Mouse (Mus musculus): ENCODE results near the gene Cdkn2aipnl. TPM values are rescaled to one million over a fixed set of nuclear protein-coding genes. Genes with fewer than 3 reads are reported as not detected.
A peak's percentile ranks its signal among the peaks of the same experiment; 100 is the strongest.

Cdkn2aipnl gene
- polyA plus RNA-seq, 1 experiment from 2014 or later = 63.8 TPM

DNA sequence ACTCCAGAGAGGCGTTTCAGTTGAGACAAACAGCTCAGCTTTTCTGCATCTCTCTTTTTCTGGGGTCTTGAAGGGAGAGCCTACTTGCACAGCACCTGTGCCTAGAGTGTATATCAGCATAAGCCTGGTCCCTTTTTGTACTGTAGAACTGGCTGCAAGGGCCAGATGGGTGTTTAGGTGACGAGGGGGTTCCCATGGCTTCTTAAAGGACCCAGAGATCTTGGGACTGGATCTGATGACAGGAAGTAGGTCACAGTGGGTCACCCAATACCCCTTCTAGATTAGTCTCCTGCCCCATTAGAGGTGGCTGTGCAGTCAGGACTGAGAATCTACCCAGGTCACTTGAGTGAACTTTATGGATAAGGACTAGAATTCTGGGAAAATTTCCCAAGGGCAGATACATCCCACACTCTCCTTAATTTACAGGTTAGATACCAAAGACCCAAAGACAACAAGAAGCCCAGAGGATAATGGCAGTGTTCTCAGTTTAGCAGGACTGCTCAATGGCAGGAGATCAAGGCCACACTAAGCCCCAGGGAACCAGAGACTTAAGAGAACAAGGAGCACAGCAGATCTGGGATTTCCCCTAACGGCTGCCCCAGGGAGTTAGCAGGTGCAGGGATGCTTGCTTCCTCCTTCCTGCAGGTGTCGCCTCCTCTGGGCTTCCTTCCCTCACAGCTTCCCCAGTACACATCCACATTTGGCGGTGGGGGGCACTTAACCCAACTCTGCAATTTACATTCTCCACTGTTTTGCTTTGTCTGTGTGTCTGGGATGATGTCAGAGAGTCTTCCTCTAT lies 31.6 kb upstream of the Cdkn2aipnl start:
- Histone ChIP-seq H3K36me3 (no peaks in the 10 kb centered on the region), H3K4me1 (peaks cover 4% of the 10 kb centered on the region; the same call in 1 of the 2 replicates), H3K4me3 (no peak overlapping the region), H3K27me3 (replicated peaks) (peaks cover 20% of the 10 kb centered on the region; the same call in 1 of the 2 replicates), H3K4me2 (no peak overlapping the region), H3K9ac (no peak overlapping the region), H3K9me3 (no peaks in the 10 kb centered on the region), H3K27ac (replicated peaks) (no peak overlapping the region)
- 56% methylated on average over 5 of the region's 5 CpGs for WGBS
- no peak for ATAC-seq (ENCODE audit: extremely low read depth, insufficient number of reproducible peaks, low FRiP score, low TSS enrichment)

DNA sequence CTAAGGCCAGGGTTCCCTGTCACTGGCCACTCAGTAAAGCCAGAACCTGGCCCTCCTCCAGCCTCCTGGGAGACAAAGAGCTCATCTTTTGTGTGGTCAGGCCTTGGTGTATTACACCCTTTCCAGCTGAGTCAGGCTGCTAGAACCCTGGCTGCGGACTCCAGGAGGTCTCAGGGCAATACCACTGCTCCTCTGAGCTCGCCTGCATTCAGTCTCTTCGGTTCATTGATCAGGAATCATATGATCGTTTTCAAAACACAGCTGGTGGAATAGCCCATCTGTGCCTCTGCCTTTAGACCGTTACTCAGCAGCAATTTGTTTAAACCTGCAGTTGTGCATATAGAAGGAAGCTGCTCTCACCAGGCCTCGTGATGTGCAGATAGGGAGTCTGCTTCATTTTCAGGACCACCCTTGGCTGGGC lies 30.1 kb upstream of the Cdkn2aipnl start:
- no peak overlapping the region for H3K9ac ChIP-seq
- no peak overlapping the region for H3K4me2 ChIP-seq
- 72% methylated on average over 6 of the region's 6 CpGs for WGBS
- H3K27ac ChIP-seq (replicated peaks) = no peak overlapping the region
- H3K36me3 ChIP-seq = no peaks in the 10 kb centered on the region
- H3K4me1 ChIP-seq = peaks cover 4% of the 10 kb centered on the region; the same call in 1 of the 2 replicates
- peaks cover 20% of the 10 kb centered on the region; the same call in 1 of the 2 replicates for H3K27me3 ChIP-seq (replicated peaks)
- no peak for ATAC-seq (ENCODE audit: extremely low read depth, insufficient number of reproducible peaks, low FRiP score, low TSS enrichment)
- no peaks in the 10 kb centered on the region for H3K9me3 ChIP-seq
- H3K4me3 ChIP-seq = no peak overlapping the region

DNA sequence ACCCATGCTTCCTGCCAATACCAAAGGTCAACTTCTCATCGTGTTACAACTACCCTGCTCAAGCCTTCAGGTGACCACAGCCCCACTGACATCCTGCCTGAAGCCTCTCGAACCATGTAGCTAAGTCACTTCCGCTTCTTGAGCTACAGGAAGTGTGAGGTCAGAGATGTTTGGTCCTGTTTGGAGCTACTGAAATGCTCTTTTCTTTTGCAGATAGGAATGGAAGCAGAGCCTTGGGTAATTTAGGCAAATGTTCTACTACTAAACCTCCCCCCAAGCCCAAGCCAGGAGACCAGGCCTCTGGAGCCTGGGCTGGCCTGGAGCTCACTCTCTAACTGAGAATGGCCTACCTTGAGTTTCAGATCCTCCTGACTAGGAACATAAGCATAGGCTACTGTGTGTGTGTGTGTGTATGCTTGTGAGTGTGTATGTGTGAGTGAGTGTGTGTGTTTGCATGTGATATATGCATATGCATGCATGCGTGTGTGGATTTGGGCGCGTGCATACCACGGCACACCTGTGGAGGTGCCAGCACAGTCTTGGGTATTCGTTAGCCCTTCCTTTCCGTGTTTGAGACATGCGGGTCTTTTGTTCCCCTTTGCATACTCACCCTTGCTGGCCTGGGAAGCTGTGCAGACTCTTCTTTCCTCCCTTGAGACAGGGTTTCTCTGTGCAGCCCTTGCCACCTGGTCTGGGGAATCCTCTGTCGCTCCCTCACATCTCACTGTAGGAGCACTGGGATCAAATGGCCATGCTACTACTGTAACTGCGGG lies 28.5 kb upstream of the Cdkn2aipnl start:
- no peak for ATAC-seq (ENCODE audit: extremely low read depth, insufficient number of reproducible peaks, low FRiP score, low TSS enrichment)

DNA sequence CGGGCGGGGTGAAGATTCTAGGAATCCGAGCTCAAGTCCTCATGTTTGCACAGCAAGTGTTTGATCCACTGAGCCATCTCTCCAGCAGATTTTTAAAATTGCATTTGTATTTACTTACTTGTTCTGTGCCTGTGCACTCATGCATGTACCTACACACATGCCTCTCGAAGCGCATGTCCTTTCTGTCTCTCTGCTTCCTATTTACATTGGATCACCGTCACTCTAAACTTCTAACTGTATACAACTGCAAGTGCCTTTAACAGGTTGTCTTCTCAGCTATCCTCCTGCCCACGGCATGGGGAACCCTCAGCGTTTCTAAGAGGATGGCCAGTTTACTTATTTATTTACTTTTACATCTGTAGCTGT lies 27.9 kb upstream of the Cdkn2aipnl start:
- Histone ChIP-seq H3K27ac (replicated peaks) (no peak overlapping the region), H3K36me3 (no peaks in the 10 kb centered on the region), H3K9ac (no peak overlapping the region), H3K9me3 (no peaks in the 10 kb centered on the region), H3K4me3 (no peak overlapping the region), H3K27me3 (replicated peaks) (peaks cover 30% of the 10 kb centered on the region), H3K4me2 (no peak overlapping the region), H3K4me1 (peaks cover 13% of the 10 kb centered on the region)
- WGBS = 79% methylated on average over 8 of the region's 8 CpGs
- no peak for ATAC-seq (ENCODE audit: extremely low read depth, insufficient number of reproducible peaks, low FRiP score, low TSS enrichment)

More for the DNA sequence above, 28.5 kb upstream of the Cdkn2aipnl start:
- H3K27ac ChIP-seq (replicated peaks) = no peak overlapping the region
- peaks cover 13% of the 10 kb centered on the region for H3K4me1 ChIP-seq
- no peak overlapping the region for H3K4me2 ChIP-seq
- WGBS = 77% methylated on average over 12 of the region's 12 CpGs
- H3K4me3 ChIP-seq = no peak overlapping the region
- no peaks in the 10 kb centered on the region for H3K36me3 ChIP-seq
- no peaks in the 10 kb centered on the region for H3K9me3 ChIP-seq
- H3K9ac ChIP-seq = no peak overlapping the region
- H3K27me3 ChIP-seq (replicated peaks) = peaks cover 30% of the 10 kb centered on the region

DNA sequence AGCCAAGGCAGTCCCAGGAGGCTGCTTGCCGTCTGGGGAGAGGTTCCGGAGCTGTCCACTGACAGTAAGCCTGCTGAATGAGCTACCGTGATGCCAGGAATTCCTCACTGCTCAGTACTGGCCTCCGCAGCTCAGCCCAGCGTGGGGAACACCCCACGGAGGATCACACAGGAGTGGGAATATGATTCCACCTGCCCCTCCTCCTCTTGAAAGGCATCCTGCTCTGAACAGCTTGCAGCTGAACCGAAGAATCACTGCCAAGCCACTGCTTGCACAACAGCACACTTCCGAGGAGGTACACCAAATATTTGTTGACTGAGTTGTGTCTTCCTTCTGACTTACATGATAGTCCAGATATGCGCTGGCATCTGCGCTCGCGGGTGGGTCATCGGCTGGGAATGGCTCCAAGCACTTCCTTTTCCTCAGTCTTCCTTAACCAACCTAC lies 26.9 kb upstream of the Cdkn2aipnl start:
- H3K36me3 ChIP-seq = no peaks in the 10 kb centered on the region
- no peak overlapping the region for H3K9ac ChIP-seq
- WGBS = 41% methylated on average over 13 of the region's 13 CpGs
- H3K4me1 ChIP-seq = peaks cover 22% of the 10 kb centered on the region
- no peak overlapping the region for H3K27ac ChIP-seq (replicated peaks)
- H3K4me2 ChIP-seq = no peak overlapping the region
- no peak overlapping the region for H3K4me3 ChIP-seq
- no peak for ATAC-seq (ENCODE audit: extremely low read depth, insufficient number of reproducible peaks, low FRiP score, low TSS enrichment)
- H3K27me3 ChIP-seq (replicated peaks) = peaks cover 34% of the 10 kb centered on the region
- H3K9me3 ChIP-seq = no peaks in the 10 kb centered on the region

DNA sequence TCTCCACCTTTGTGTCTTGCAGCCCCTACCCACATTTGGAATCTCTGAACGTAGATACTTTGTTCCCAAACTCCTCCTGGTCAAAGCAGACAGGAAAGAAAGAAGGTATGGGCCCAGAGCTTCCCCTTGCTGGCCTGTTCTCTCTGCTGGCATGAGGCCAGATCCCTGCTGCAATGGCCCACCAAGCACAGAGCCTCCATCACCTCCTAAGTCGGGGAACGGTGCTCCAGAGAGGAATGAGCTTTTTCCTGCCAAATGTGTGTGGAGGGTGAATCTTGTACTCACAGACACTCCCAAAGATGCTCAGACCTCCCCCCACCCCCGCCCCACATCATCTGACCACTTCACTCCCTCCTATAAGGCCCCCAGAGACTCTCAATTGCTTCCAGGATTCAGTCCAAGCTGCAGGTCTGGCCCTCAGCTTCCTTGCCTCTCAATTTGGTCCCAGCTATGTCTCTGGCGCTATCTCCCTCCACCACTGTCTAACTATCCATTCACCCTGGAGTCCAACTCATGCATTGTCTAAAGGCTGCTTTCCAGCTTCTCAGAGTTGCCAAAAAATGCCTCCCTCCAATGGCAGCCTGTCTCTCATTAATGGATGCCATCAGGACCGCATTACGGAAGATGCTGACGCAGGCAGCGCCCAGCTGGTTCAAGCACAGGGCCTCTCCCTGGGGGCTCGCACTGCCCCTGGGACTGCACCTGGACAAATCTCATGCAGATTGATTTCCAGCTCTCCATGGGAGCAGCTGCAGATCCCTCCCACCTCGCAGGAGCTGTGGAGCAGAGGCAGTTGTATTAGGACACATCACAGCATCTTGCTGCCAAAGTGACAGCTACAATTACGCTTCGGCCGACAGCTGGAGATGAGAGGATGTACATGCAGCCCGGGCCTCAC lies 24.6 kb upstream of the Cdkn2aipnl start:
- Histone ChIP-seq H3K36me3 (no peaks in the 10 kb centered on the region), H3K4me3 (no peak overlapping the region), H3K27ac (replicated peaks) (no peak overlapping the region), H3K9ac (no peak overlapping the region), H3K27me3 (replicated peaks) (peaks cover 33% of the 10 kb centered on the region), H3K9me3 (no peaks in the 10 kb centered on the region), H3K4me1 (peaks cover 29% of the 10 kb centered on the region), H3K4me2 (no peak overlapping the region)
- ATAC-seq (ENCODE audit: extremely low read depth, insufficient number of reproducible peaks, low FRiP score, low TSS enrichment) = no peak
- 65% methylated on average over 15 of the region's 15 CpGs for WGBS

DNA sequence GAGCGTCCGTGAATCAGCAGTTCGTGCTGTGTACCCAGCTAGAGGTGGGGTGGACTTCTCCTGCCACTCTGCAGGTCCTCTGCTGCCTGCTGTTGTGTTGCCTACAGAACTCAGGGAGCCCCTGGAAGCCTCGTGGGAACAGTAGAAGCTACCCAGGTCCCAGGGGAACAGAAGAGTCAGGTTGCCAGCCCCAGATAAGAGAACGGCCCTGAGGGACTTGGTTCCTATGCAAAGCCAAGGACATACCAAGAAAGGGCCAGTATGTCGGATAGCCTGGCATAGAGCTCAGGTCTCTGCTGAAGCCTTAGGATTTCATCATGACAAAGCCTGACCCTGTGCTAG lies 24.0 kb upstream of the Cdkn2aipnl start:
- Histone ChIP-seq H3K36me3 (no peaks in the 10 kb centered on the region), H3K27me3 (replicated peaks) (peaks cover 33% of the 10 kb centered on the region), H3K9me3 (no peaks in the 10 kb centered on the region), H3K27ac (replicated peaks) (no peak overlapping the region), H3K4me1 (peaks cover 29% of the 10 kb centered on the region), H3K4me3 (no peak overlapping the region), H3K9ac (peak overlapping the region; percentile 33; the same call in 1 of the 2 replicates), H3K4me2 (no peak overlapping the region)
- WGBS = 40% methylated on average over 6 of the region's 6 CpGs
- no peak for ATAC-seq (ENCODE audit: extremely low read depth, insufficient number of reproducible peaks, low FRiP score, low TSS enrichment)

DNA sequence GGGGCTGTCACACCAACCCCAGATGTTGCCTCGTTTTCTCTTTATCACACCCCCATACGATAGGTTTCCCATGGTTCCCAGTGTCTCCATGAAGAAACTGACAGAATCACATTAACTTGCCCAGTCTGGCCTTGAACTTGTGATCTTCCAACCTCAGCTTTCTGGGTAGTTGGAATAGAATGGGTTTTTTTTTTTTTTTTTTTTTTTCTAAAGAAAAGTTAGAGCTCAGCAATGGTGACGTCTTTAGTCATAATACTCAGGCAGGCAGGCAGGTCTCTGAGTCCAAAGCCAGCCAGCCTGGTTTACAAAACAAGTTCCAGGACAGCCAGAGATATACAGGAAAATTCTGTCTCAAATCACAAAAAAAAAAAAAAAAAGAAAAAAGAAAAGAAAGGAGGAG lies 23.2 kb upstream of the Cdkn2aipnl start:
- no peak overlapping the region for H3K27ac ChIP-seq (replicated peaks)

DNA sequence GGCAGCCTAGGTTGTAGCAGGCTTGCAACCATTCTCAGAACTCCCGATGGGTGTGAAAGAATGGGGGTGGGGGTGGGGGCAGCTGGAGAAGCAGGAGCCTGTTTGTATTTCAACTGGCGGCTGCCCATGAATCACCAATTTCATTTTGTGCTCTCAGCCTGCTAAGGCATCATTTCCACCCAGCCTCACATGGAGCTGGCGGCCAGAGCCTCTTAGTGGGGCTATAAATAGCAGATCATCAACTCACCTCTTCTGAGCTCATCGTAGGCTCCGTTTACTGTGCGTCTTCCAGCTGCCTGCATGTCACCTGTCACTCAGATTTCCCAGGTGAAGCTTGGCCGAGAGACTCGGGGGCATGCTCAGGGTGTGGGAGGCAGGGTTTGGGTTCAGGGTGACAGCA lies 21.9 kb upstream of the Cdkn2aipnl start:
- WGBS = 11% methylated on average over 8 of the region's 8 CpGs
- peak overlapping the region; percentile 38 for H3K9ac ChIP-seq
- peak overlapping the region; percentile 82 for H3K27ac ChIP-seq (replicated peaks)

More for the DNA sequence above, 23.2 kb upstream of the Cdkn2aipnl start:
- no peak overlapping the region for H3K4me2 ChIP-seq
- peaks cover 29% of the 10 kb centered on the region for H3K4me1 ChIP-seq
- no peak for ATAC-seq (ENCODE audit: extremely low read depth, insufficient number of reproducible peaks, low FRiP score, low TSS enrichment)
- H3K36me3 ChIP-seq = no peaks in the 10 kb centered on the region
- no peak overlapping the region for H3K4me3 ChIP-seq
- H3K9me3 ChIP-seq = no peaks in the 10 kb centered on the region
- H3K9ac ChIP-seq = no peak overlapping the region
- H3K27me3 ChIP-seq (replicated peaks) = peaks cover 33% of the 10 kb centered on the region
- WGBS = 74% methylated on average over 3 of the region's 3 CpGs

DNA sequence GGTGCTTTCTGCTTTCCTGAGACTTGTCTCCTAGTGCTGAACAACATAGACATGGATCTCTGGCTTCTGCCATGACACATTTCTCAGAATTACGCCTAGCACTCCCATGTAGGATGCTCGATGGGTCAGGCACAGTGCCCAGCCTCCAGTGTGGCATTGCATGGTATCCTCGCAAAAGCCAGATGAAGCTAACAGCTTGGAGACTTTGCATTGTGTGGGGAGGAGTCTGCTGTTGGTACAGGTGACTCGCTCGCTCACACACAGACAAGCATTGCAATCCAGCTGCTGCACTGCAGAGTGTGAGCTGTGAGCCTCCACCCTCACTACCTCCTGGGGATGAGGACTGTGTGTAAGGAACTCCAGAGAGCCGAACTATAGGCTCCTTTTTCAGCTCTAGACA lies 21.3 kb upstream of the Cdkn2aipnl start:
- Histone ChIP-seq H3K27ac (replicated peaks) (peak overlapping the region; percentile 82), H3K9me3 (no peaks in the 10 kb centered on the region), H3K27me3 (replicated peaks) (peaks cover 35% of the 10 kb centered on the region), H3K36me3 (no peaks in the 10 kb centered on the region), H3K9ac (peak overlapping the region; percentile 29), H3K4me2 (peak overlapping the region; percentile 56; the same call in 1 of the 2 replicates), H3K4me1 (peaks cover 26% of the 10 kb centered on the region), H3K4me3 (no peak overlapping the region)
- no peak for ATAC-seq (ENCODE audit: extremely low read depth, insufficient number of reproducible peaks, low FRiP score, low TSS enrichment)
- WGBS = 68% methylated on average over 6 of the region's 6 CpGs

More for the DNA sequence above, 21.9 kb upstream of the Cdkn2aipnl start:
- Histone ChIP-seq H3K4me2 (peak overlapping the region; percentile 56), H3K4me3 (0 out of 2 replicates have a peak overlapping the region, but pooled peaks have one; percentile 16), H3K27me3 (replicated peaks) (peaks cover 35% of the 10 kb centered on the region), H3K36me3 (no peaks in the 10 kb centered on the region), H3K9me3 (no peaks in the 10 kb centered on the region), H3K4me1 (peaks cover 28% of the 10 kb centered on the region)
- no peak for ATAC-seq (ENCODE audit: extremely low read depth, insufficient number of reproducible peaks, low FRiP score, low TSS enrichment)
